Comparison of ENCODE assay signal across 9 mouse cellular contexts in genomic region chr4:130745561-130746306, GRCm38 (mm10). TPM values are rescaled to one million over a fixed set of nuclear protein-coding genes. Genes with fewer than 3 reads are reported as not detected.
DNase-seq lines count a peak whose midpoint lies in the region; TF ChIP-seq lines count a peak whose summit lies in the region.
"Had no signal": no experiment of that assay in that cellular context is flagged by ENCODE, and none has a peak within 500 bp of the region (broad histone marks: within the 10 kb centered on the region; RNA-seq: fewer than 3 reads in every experiment).

No protein-coding gene starts in this region.

- no peak for TF ChIP-seq POLR2A in myocyte (IDR thresholded peaks at IDR 0.05; ENCODE audit: insufficient read length, low read depth)

- H3K4me2 ChIP-seq in myocyte (ENCODE audit: low read depth): peak overlapping the region; percentile 48
- H3K4me2 ChIP-seq: stomach, embryonic 15.5 days had no signal

- no peak overlapping the region for H3ac ChIP-seq in myocyte (ENCODE audit: control insufficient read depth, insufficient read length)

- no peak overlapping the region for H3K4me3 ChIP-seq in myocyte
- H3K4me3 ChIP-seq: stomach, embryonic 15.5 days had no signal

- peaks cover 61% of the 10 kb centered on the region for H3K36me3 ChIP-seq in myocyte (ENCODE audit: control insufficient read depth, insufficient read depth)

- H3K79me2 ChIP-seq in myocyte (ENCODE audit: control insufficient read depth, insufficient read depth): peaks cover 66% of the 10 kb centered on the region

- no peaks in the 10 kb centered on the region for H3K27me3 ChIP-seq in myocyte (ENCODE audit: control insufficient read depth, insufficient read depth, insufficient read length)
- H3K27me3 ChIP-seq: stomach, embryonic 15.5 days had no signal

- intact Hi-C loops in gastrocnemius, postnatal 14 days (cut with DNase I; ENCODE audit: low total_unique reads): no loop called here

- peak; percentile 22 for DNase-seq in gastrocnemius, postnatal 25 days
- DNase-seq in gastrocnemius, postnatal 14 days: no peak
- peak; percentile 56 for DNase-seq in adrenal gland, postnatal 10 days
- DNase-seq in kidney, postnatal 14 days: peak; percentile 61
- no peak for DNase-seq in urinary bladder, postnatal 25 days (ENCODE audit: low spot score)
- DNase-seq in thymus, postnatal 14 days: no peak
- DNase-seq in embryo, embryonic 10 days (ENCODE audit: low spot score): no peak

TF ChIP-seq in myocyte, 11 proteins besides CTCF, POLR2A, EP300 and RAD21:
- TF ChIP-seq MYOG (IDR thresholded peaks at IDR 0.05; ENCODE audit: control insufficient read depth in 1 of 3, insufficient read depth in 1 of 3, insufficient read length in 2 of 3, low read depth in 2 of 3) (peak in 1 of 3 experiments; percentile 7), POLR2AphosphoS2 (IDR thresholded peaks at IDR 0.05; ENCODE audit: insufficient read length, low read depth) (no peak), MAX (IDR thresholded peaks at IDR 0.05; ENCODE audit: low read depth) (peak; percentile 25)
TF ChIP-seq in myocyte: peak in this region for 2.

RNA-seq across cellular contexts. Expression of gene Sdc3, which starts 46.6 kb away (rescaled TPM):
- 10 to 100 TPM; 12.6 to 14.4 TPM for total RNA-seq in gastrocnemius, postnatal 25 days (2021)
- 10 to 100 TPM; 23.3 to 25.2 TPM for total RNA-seq in gastrocnemius, postnatal 14 days (2021)
- 100 to 1,000 TPM; 149 to 179 TPM for total RNA-seq in adrenal gland, postnatal 10 days (2021)
- 15.8 TPM for polyA plus RNA-seq in myocyte (2012; fragmentation: generic; extraction: Trizol)

Comparison
In these comparisons a context has a peak if more than half of its experiments do, and no peak if none do; other contexts are left out.
1. DNase-seq: peak in gastrocnemius, postnatal 25 days (single experiment), adrenal gland, postnatal 10 days (single experiment) and kidney, postnatal 14 days (single experiment); none in gastrocnemius, postnatal 14 days (single experiment), urinary bladder, postnatal 25 days (single experiment), thymus, postnatal 14 days (single experiment) and embryo, embryonic 10 days (single experiment).
2. RNA of gene Sdc3, which starts 46.6 kb away (total RNA-seq): 149 to 179 TPM in adrenal gland, postnatal 10 days; 23.3 to 25.2 TPM in gastrocnemius, postnatal 14 days and 12.6 to 14.4 TPM in gastrocnemius, postnatal 25 days; every median in the first group is over 4 times any median in the second.